Mouse (Mus musculus) cerebellum, postnatal 25 days (tissue): ENCODE measurements around the gene Cep41.
A peak's percentile ranks its signal among the peaks of the same experiment; 100 is the strongest.

Experiments
- DNase-seq, 2 experiments: peaks; one replicate each; pipeline ENCODE4 v3.0.0; 2021; ENCODE audit warnings: mixed read lengths in 2 of 2

The Cep41 gene

DNA sequence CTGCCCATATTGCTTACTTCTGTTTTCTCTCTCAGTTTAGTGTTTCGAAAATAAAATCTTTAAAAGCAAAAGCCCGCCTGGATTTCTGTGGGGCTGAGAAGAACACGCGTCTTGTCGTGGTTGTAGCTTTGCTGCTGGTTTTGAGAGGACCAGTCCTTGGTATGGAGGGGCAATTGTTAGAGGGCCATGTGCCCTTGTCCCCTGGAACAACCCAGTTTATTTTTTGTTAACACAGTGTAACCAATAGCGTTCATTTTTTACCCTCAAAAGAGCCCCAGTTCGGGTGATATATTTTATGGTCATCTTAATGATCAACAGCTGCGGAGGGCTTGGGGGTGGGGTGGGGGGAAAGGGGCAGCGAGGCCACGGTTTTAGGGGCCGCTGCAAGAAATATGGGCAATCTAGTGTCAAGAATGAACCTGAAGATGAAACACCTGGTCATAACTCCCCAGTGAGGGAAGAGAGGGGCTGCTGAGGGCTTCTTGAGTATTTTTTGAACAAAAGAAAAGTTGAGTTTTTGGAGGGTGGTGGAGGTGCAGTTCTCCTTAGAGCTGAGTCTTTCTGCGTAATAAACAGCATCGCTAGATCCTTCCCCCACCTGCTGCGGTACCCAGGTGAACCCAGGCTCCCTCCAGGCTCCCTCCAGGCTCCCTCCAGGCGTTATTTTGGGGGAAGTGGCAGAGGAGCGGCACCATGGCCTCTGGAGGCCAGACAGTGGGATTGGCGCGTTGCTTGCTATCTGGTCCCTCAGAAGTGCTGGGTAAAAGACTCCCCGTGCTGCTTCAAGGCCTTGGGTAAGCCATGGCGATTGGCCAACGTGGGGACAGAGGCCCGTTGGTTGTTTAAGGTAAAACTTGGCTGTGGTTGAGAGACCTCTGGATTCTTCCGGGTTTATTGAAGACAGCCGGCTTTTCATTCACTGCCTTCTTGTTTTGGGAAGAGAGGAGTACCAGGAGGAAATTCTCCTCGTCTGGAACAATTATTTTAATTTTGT is 17.1 kb upstream of the Cep41 start:
- no peak for DNase-seq

DNA sequence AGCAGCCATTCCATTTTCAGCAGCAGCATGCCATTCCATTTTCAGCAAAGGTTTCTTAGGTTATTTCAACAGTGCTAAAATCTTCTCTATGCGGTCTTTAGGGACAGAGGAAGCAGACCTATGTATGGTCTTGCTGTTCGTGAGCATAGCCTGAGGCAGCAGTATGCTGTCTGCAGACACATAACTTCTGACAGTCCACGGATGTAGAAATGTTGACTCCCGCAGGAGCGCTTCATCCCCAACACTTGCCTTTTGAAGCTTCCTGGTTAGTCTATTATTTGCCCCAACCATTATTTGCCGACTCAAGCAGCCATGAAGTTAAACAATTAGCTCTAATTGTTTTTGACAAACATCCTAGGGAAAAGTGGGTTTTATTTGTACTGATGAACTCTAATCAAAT is 15.6 kb upstream of the Cep41 start:
- no peak for DNase-seq

DNA sequence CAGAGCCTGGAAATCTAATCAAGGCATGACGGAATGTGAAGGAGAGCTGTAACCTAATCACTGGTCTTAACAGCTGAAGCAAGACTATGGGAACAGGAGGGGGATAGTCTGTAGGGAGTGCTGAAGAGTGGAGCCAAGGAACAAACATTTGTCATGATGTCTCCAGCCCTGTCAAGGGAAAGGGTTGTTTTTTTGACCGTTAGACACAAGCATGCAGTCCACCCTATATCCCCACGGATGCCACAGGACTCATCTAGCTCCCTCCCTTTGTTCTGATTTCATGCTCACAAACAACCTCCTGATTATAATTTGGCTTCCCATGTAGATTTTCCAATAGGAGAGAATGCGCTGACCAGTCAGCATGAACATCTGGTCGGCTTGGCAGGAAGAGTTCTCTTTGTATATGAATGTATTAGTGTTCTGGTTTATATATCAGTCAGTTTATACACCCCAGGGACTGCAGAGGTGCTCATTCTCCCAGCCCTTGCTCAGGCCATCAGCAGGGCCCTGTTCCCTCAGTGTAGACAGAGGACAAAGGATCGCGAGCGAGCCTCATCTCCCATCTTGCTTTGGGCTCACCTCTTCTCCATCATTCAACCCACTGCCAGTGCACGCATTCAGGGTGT is 10.5 kb upstream of the Cep41 start:
- no peak for DNase-seq

GRCm38 (mm10) chr6:30703476-30703875 is 9.9 kb upstream of the Cep41 start:
- DNase-seq, result no peak

DNA sequence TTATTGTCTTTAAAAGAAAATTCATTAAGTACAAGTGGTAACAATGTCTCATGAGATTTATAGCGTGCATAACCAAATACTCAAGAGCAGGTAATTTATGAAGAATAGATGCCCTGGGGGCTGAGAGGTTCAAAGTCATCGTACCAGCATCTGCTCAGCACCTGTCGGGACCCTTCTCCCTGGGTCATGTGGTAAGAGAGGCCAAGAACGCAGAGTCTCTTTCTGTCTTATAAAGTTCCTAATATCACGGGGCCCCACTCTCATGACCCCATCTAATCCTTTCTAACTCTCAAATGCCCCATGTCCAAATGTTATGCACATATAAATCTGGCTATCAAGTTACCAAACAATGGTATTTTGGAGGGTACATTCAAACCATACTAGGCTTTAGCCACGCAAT is 9.3 kb upstream of the Cep41 start:
- DNase-seq, result no peak

DNA sequence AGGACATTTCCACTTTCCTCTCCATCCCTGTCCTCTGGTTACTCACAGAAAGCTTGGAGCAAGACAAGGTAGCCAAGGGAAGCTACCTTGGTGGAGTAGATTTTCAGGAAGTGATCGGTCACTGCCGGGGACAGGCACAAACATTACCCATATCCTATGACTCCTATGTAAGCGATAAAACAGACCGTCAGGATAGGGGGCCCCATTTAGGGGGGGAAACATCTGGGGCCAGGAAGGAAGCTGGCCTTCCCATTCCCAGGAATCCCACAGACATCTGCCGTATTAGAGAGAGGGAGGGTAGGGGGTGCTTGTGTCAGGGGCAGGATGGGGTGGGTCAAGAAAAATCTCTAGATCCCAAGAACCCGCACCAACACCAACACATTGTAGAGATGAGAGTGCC is 6.6 kb upstream of the Cep41 start:
- DNase-seq, result no peak

DNA sequence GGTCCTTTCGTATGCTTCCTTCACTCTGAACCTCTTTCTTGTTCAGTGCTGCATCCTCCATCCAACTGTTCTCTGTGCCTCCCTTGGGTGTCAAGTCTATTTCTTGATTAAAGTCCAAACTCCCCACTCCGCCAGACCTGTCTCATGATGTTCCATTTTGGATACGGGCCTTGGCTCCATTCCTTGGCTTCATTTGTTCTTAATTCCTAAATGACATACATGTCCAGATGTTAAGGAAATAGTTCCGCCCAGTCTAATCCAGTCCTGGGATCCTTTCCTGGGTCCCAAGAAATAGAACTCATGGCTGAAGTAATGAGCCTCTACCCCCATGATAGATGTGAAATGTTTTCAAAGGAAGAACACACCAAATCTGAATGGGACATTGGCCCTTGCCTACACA is 4.5 kb upstream of the Cep41 start:
- no peak for DNase-seq

GRCm38 (mm10) chr6:30697464-30697863 is 3.9 kb upstream of the Cep41 start:
- no peak for DNase-seq

GRCm38 (mm10) chr6:30695124-30695523 is 1.6 kb upstream of the Cep41 start:
- no peak for DNase-seq

DNA sequence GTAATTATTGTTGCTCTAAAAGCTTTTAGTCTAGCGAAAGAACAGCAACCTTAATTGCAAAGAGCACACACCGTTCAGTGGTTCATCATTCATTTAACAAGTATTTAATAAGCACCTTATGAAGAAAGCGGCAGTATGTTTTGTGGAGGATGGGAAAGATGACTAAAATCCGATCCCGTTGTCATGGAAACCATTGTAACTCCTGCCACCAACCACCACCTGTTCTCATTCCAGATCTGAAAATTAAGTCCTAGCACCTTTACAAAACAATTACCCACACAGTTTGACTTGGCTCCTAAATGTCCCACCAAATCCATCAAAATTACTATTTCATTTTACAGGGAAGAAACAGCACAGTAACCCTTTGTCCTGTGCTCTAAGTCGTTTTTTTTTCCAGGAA is 660 bp upstream of the Cep41 start:
- DNase-seq, result peak; percentile 11 to 35

DNA sequence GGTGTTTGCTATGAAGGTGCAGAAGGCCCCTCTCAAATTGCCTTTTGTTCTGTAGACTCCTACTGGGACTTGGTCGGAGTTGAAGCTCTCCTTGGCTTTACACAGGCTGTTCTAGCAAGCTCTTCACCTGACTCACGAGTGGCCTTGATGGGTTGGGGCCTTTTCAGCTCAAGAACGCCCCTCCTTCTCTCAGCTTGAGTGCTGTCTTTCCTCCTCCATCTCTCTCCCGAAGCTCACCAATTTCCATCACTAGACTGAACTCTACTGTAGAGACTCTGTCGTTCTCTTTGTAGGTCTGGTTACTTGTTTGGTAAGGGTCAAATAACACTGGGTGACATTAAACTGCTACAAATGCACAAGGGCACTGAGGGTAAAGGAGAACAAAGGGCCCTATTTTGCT is 723 bp downstream of the Cep41 start:
- no peak for DNase-seq

DNA sequence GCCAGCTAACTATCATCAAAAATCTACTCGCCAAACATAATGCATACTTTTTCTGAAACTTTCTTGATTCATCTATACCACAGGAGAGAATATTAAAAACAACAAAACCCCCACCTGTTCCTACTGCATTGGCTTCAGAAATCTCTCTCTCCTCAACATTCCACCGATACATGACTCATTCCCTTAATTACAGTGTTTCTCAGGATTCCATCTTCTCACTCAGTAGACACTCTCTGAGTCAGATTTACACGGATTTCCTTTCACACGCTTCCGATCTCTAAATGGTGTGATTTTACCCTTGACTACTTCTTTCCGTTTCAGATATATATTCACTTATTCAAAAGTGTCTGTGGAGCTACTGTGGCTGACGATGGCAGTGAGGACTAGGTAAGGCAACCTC is 6.4 kb downstream of the Cep41 start:
- no peak for DNase-seq

DNA sequence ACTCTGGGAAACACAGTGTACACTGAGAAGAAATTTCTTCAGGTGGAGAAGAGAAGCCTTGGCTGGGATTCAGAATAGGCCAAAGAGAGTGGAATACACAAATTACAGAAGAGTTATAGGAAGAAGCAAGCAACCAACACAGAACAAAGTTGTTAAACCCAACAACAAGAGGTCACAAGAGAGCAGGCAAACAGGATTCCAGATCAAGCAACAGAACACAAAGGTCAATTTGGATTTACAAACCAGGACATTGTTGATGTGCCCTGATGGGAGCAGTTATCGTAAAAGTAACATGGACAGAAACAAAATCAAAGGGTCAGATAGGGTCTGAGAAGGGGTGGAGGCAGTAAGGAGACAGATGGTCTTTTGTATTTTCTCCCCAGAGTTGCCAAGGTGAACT is 9.0 kb downstream of the Cep41 start:
- no peak for DNase-seq

- DNase-seq, result no peak
These were observed 11.3 kb downstream of the Cep41 start for GRCm38 (mm10) chr6:30681935-30682900.

- DNase-seq, result no peak
These were observed 13.1 kb downstream of the Cep41 start for GRCm38 (mm10) chr6:30680442-30680841.

DNA sequence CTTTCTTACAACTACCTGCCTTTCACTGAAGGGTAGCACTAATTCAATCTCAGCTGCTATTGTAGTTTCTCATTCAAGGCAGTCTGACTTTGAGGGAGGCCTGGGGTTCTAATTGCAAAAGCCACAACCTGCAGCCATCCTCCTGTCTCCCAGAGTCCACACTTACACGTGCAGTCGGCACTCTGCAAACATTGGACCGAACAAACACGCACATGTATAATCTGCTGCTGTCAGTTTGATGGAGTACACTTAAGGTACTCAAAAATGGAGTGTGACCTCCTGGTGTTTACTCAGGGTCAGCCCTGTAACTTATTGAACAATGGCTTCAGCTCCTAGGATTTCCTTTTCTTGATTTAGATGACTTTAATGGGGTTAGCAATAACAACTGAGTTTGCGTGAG is 14.0 kb downstream of the Cep41 start:
- DNase-seq, result no peak

- DNase-seq, result peak; percentile 59 to 69
These were observed 15.1 kb downstream of the Cep41 start for GRCm38 (mm10) chr6:30678482-30678881.

GRCm38 (mm10) chr6:30677591-30677990 is 16.0 kb downstream of the Cep41 start:
- DNase-seq, result no peak

DNA sequence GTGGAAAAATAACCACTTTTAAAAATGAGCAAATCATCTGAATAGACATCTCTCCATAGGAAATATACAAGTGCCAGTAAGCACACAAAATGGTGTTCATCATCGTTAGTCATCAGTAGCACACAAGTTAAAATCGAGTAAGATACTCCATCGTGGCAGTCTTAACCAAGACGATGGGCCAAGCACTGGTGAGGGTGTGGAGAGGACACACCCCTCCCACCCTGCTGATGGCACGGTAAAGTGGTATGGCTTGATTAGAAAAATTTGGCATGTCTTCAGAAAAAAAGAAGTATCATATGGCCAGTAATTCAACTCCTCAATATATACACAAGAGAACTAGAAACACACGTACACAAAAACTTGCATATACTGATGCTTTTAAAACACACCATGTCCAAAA is 17.0 kb downstream of the Cep41 start:
- DNase-seq, result no peak

DNA sequence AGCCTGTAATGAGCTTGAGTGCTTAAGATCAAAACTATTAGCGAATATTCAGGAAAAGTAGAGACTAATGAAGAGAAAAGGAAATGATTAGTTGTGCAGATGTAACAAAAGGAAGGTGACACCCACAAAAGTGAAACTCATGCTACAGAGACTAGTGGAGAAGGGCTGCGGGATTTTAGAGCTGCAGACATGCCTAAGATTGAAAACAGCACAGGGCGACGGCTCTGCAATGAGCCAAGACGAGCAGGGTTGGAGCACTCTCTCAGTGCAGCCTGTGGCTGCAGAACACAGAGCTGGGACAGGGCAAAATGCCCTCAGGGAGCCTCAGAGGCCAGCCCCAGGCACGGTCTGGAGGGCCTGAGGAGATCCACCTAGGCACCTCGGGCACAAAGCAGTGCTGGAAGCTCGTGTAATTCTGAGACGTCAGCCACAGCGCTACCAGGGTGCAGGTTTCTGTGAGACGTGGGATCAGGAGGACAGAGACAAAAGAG is 18.2 kb downstream of the Cep41 start:
- DNase-seq, result peak; percentile 37 to 39

- DNase-seq, result no peak
These were observed 18.8 kb downstream of the Cep41 start for GRCm38 (mm10) chr6:30674714-30675280.

DNA sequence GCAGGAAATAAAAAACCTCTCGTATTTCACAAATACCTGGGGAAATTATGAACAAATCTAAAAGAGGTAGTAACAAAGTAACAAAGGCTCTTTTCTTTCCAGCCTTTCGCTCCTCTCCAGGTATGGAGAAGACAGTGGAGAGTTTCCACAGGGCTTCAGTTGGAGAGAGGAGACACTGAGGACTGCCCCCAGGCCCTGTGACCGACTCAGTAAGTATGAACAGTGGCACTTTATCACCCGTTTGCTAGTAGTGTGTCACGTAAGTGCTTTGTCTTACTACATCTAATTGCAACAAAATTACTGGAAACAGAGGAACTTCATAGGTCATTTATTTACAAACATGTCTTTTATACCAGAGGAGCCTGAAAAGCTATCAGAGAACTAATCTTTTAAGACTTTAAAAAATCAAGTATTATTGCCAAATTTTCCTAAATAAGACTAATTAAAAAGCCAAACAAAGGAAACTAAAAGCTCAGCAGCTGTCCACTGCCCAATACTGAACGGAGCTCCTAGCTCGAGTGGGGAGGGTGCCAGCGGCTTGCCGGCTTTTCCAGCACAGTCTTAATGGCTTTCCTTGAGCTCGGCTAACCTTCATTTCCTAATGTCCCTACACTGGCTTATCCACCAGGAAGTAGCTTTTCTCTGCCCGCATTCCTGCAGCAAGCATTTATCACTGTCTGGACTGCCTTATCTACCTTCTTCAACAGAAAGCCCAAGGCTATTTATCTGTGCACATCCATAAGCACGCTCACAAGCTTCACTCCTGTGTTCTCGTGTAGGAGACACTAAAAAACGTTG is 19.6 kb downstream of the Cep41 start:
- DNase-seq, result peak; percentile 24 to 45
